Mouse (Mus musculus) heart, postnatal 0 days (tissue): ENCODE measurements around the gene Mkrn2.

Experiments used
- CTCF ChIP-seq: IDR thresholded peaks from 2 replicates; pipeline ENCODE4 v1.5.1; 2016; ENCODE audit warnings: antibody characterized with exemption, control low read depth, low read depth
- EP300 ChIP-seq: IDR thresholded peaks from 2 replicates; pipeline ENCODE4 v1.6.1; 2016; ENCODE audit warnings: antibody characterized with exemption, low read depth

DNA sequence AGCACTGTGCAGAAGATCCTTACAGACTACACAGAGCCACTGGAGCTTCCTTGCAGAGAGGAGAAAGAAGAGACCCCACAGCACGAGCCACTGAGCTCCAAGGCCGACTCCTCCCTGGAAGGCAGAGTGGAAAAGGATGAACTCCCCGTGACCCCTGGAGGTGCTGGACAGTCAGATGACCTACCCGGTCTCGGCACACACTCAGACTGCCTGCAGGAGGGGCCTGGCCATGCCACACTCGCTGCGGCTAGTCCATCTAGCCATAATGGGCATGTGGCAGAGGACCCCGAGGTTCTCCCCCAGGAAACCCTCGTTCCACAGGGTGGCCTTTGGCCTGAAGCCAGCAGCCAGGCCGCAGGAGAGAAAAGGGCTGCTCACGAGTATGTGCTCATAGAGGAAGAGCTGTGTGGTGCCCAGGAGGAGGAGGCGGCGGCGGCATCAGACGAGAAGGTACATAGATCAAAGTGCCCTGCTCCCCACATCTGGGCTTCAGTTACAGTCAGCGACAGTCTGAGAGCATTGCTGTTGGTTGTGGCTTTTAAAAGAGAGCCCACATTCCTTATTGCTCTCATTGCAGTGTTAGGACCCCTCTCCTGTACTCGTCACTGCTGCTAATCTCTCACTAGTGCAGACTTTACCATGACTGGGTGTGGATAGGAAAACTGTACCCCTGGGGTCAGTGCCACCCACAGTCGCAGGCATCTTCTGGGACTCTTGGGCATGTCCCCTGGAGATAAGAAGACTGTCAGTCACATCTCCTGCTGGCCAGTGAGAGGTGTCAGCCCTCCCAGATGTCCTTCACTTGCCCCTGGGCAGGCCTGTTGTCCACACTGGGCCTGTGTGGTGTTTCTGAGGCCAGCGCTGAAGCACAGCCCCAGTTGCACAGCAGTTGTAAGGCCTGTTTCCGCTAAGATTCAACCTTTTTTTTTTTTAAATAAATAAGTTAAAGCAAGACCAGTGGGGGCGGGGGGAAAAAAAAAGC is 41.8 kb upstream of the Mkrn2 start:
- TF ChIP-seq CTCF = no peak
- TF ChIP-seq EP300 = no peak
